Mouse (Mus musculus) MEL (cell line): Measurements from ENCODE around the gene Slc24a1.

Source experiments
- BHLHE40 ChIP-seq: IDR thresholded peaks from 2 replicates; pipeline ENCODE4 v1.6.1; 2012; ENCODE audit warnings: low read depth, mild to moderate bottlenecking, inconsistent platforms, low read length, improper control_type of control experiment, borderline replicate concordance
- CTCF ChIP-seq, 3 experiments: IDR thresholded peaks in 2 of 3; conservative IDR thresholded peaks in 1 of 3; 2 replicates each; pipeline ENCODE4 v1.5.1; 2011 to 2012; ENCODE audit warnings: low read length in 3 of 3, low read depth in 2 of 3, mild to moderate bottlenecking in 2 of 3, improper control_type of control experiment in 1 of 3, inconsistent platforms in 1 of 3, mixed read lengths in 1 of 3, moderate library complexity in 1 of 3; ENCODE audit not compliant: control insufficient read depth in 1 of 3, insufficient read depth in 1 of 3, poor library complexity in 1 of 3, severe bottlenecking in 1 of 3
- NELFE ChIP-seq: IDR thresholded peaks from 2 replicates; pipeline ENCODE4 v1.6.1; 2011; ENCODE audit warnings: low read depth, low read length, improper control_type of control experiment

DNA sequence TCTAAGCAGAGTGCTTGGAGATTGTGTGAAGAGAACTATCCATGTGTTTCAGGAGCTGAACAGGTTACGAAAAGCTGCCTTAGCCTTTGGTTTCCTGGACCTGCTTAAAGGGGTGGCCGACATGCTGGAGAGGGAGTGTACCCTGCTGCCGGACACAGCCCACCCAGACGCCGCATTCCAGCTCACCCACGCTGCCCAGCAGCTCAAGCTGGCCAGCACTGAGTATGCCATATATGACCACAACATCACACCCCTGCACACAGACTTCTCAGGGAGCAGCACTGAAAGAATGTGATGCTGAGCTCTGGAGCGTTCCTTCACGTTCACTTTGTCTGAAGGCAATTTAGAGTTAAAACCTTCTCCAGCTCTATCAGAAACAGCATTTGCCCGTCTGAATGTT is 34.4 kb upstream of the Slc24a1 start:
- TF ChIP-seq NELFE (no peak), CTCF (IDR thresholded peaks at IDR 0.05 in 2 of 3, conservative IDR thresholded peaks at IDR 0.05 in 1 of 3; ENCODE audit: control insufficient read depth in 1 of 3, insufficient read depth in 1 of 3, low read depth in 2 of 3, low read length in 3 of 3, poor library complexity in 1 of 3, severe bottlenecking in 1 of 3) (no peak), BHLHE40 (no peak)
